Mouse (Mus musculus): ENCODE measurements at regions not wholly inside any gene's neighbourhood (a gene's known extent, or its start where the extent isn't known, plus 50 kb on each side); places are given as distances from the start of the nearest gene placed in this dataset.

GRCm38 (mm10) chr12:16222205-16222604 lies 388.6 kb downstream of the Lpin1 start:
- Histone ChIP-seq H3K4me1 (ENCODE audit: control insufficient read depth in 1 of 2, insufficient read depth in 2 of 2, low read length in 2 of 2) (peaks cover 0 to 7% of the 10 kb centered on the region in 2 experiments; a peak in 2 of 4 replicates), H3K79me2 (ENCODE audit: control insufficient read depth, insufficient read depth, low read length, poor library complexity) (no peaks in the 10 kb centered on the region), H3K9ac (ENCODE audit: control insufficient read depth, low read depth, low read length, poor library complexity, severe bottlenecking) (no peak overlapping the region), H3K27ac (ENCODE audit: control insufficient read depth, low read depth, low read length) (no peak overlapping the region), H3K36me3 (ENCODE audit: control insufficient read depth in 1 of 2, insufficient read depth in 2 of 2, low read length in 2 of 2) (peaks cover 0 to 9% of the 10 kb centered on the region in 2 experiments; a peak in 2 of 4 replicates), H3K9me3 (replicated peaks; ENCODE audit: insufficient read depth, low read length) (no peaks in the 10 kb centered on the region), H3K27me3 (ENCODE audit: control insufficient read depth in 1 of 2, insufficient read depth in 2 of 2, low read length in 2 of 2) (no peaks in the 10 kb centered on the region), H3K4me3 (ENCODE audit: control insufficient read depth in 1 of 2, insufficient read depth in 1 of 2, low read depth in 2 of 2, low read length in 2 of 2) (no peak overlapping the region)
- no peak for DNase-seq (ENCODE audit: low read depth, low spot score)
- no peak for TF ChIP-seq UBTF (IDR thresholded peaks at IDR 0.05; ENCODE audit: borderline replicate concordance, insufficient read depth, low read depth, low read length)
- TF ChIP-seq POLR2A (IDR thresholded peaks at IDR 0.05; ENCODE audit: control insufficient read depth in 1 of 2, insufficient read depth in 1 of 2, low read depth in 1 of 2, low read length in 2 of 2, poor library complexity in 1 of 2) = no peak
- TF ChIP-seq TAL1 (IDR thresholded peaks at IDR 0.05; ENCODE audit: low read length) = no peak
- no peak for TF ChIP-seq ZNF384 (IDR thresholded peaks at IDR 0.05; ENCODE audit: low read depth, low read length)
- TF ChIP-seq MXI1 (IDR thresholded peaks at IDR 0.05; ENCODE audit: low read depth, low read length) = no peak
- no peak for TF ChIP-seq JUND (IDR thresholded peaks at IDR 0.05; ENCODE audit: low read depth, low read length)
- TF ChIP-seq TBP (IDR thresholded peaks at IDR 0.05; ENCODE audit: low read depth, low read length) = no peak
- TF ChIP-seq MAZ (IDR thresholded peaks at IDR 0.05; ENCODE audit: low read depth, low read length) = no peak
- TF ChIP-seq POLR2AphosphoS2 (IDR thresholded peaks at IDR 0.05; ENCODE audit: low read length) = no peak
- TF ChIP-seq KAT2A (conservative IDR thresholded peaks at IDR 0.05; ENCODE audit: low read depth, low read length) = no peak
- TF ChIP-seq USF1 (IDR thresholded peaks at IDR 0.05; ENCODE audit: low read depth, low read length) = no peak
- TF ChIP-seq MAFK (IDR thresholded peaks at IDR 0.05; ENCODE audit: borderline replicate concordance, low read depth, low read length) = no peak
- no peak for TF ChIP-seq EP300 (IDR thresholded peaks at IDR 0.05; ENCODE audit: low read depth in 1 of 2, low read length in 2 of 2)
- no peak for TF ChIP-seq RCOR1 (IDR thresholded peaks at IDR 0.05; ENCODE audit: low read depth, low read length)
- TF ChIP-seq MYB (IDR thresholded peaks at IDR 0.05; ENCODE audit: low read depth, low read length) = no peak
- no peak for TF ChIP-seq USF2 (IDR thresholded peaks at IDR 0.05; ENCODE audit: borderline replicate concordance in 1 of 2, insufficient read depth in 1 of 2, low read depth in 1 of 2, low read length in 2 of 2)

- no peak for TF ChIP-seq RAD21 (IDR thresholded peaks at IDR 0.05; ENCODE audit: low read depth, low read length)
- TF ChIP-seq ZNF384 (IDR thresholded peaks at IDR 0.05; ENCODE audit: low read depth, low read length) = no peak
- TF ChIP-seq SIN3A (IDR thresholded peaks at IDR 0.05; ENCODE audit: low read length) = no peak
- no peak for TF ChIP-seq POLR2AphosphoS5 (IDR thresholded peaks at IDR 0.05; ENCODE audit: borderline replicate concordance, low read depth, low read length)
- no peak for TF ChIP-seq ZKSCAN1 (IDR thresholded peaks at IDR 0.05; ENCODE audit: low read depth, low read length)
- TF ChIP-seq MYC (IDR thresholded peaks at IDR 0.05; ENCODE audit: low read depth, low read length) = no peak
- TF ChIP-seq TAL1 (IDR thresholded peaks at IDR 0.05; ENCODE audit: low read length) = no peak
- TF ChIP-seq GATA1 (IDR thresholded peaks at IDR 0.05; ENCODE audit: low read depth, low read length) = no peak
- TF ChIP-seq POLR2A (IDR thresholded peaks at IDR 0.05; ENCODE audit: control insufficient read depth in 1 of 2, insufficient read depth in 1 of 2, low read depth in 1 of 2, low read length in 2 of 2, poor library complexity in 1 of 2) = no peak
- TF ChIP-seq MYB (IDR thresholded peaks at IDR 0.05; ENCODE audit: low read depth, low read length) = no peak
- TF ChIP-seq UBTF (IDR thresholded peaks at IDR 0.05; ENCODE audit: borderline replicate concordance, insufficient read depth, low read depth, low read length) = no peak
- no peak for TF ChIP-seq CHD1 (IDR thresholded peaks at IDR 0.05; ENCODE audit: low read depth, low read length)
- TF ChIP-seq HCFC1 (IDR thresholded peaks at IDR 0.05; ENCODE audit: low read depth, low read length) = no peak
- TF ChIP-seq TBP (IDR thresholded peaks at IDR 0.05; ENCODE audit: low read depth, low read length) = no peak
- DNase-seq (ENCODE audit: low read depth, low spot score) = no peak
- no peaks in the 10 kb centered on the region for H3K9me3 ChIP-seq (replicated peaks; ENCODE audit: insufficient read depth, low read length)
- no peak overlapping the region for H3K27ac ChIP-seq (ENCODE audit: control insufficient read depth, low read depth, low read length)
- peaks cover 0 to 4% of the 10 kb centered on the region in 2 experiments; a peak in 2 of 4 replicates for H3K4me1 ChIP-seq (ENCODE audit: control insufficient read depth in 1 of 2, insufficient read depth in 2 of 2, low read length in 2 of 2)
- no peaks in the 10 kb centered on the region for H3K27me3 ChIP-seq (ENCODE audit: control insufficient read depth in 1 of 2, insufficient read depth in 2 of 2, low read length in 2 of 2)
- no peaks in the 10 kb centered on the region for H3K79me2 ChIP-seq (ENCODE audit: control insufficient read depth, insufficient read depth, low read length, poor library complexity)
- no peak overlapping the region for H3K9ac ChIP-seq (ENCODE audit: control insufficient read depth, low read depth, low read length, poor library complexity, severe bottlenecking)
- H3K36me3 ChIP-seq (ENCODE audit: control insufficient read depth in 1 of 2, insufficient read depth in 2 of 2, low read length in 2 of 2) = peaks cover 0 to 8% of the 10 kb centered on the region in 2 experiments; a peak in 2 of 4 replicates
- H3K4me3 ChIP-seq (ENCODE audit: control insufficient read depth in 1 of 2, insufficient read depth in 1 of 2, low read depth in 2 of 2, low read length in 2 of 2) = no peak overlapping the region
These were observed 389.6 kb downstream of the Lpin1 start for GRCm38 (mm10) chr12:16221142-16221541.

All from MEL (cell line).